Mouse (Mus musculus) monocyte, adult 2 months (primary cell): ENCODE results near the gene Tbc1d8.

Source experiments
- DNase-seq, 2 experiments: peaks; one replicate each; pipeline ENCODE4 v3.0.0; 2022; ENCODE audit warnings: low spot score in 2 of 2, low read depth in 1 of 2

Gene Tbc1d8

GRCm38 (mm10) chr1:39448238-39448637 is 30.3 kb downstream of the Tbc1d8 start:
- no peak for DNase-seq

GRCm38 (mm10) chr1:39446178-39446577 is 32.4 kb downstream of the Tbc1d8 start:
- no peak for DNase-seq

GRCm38 (mm10) chr1:39445303-39446050 is 33.1 kb downstream of the Tbc1d8 start:
- no peak for DNase-seq

- no peak for DNase-seq
Measured at GRCm38 (mm10) chr1:39443764-39444163, 34.8 kb downstream of the Tbc1d8 start.

- no peak for DNase-seq
Measured at GRCm38 (mm10) chr1:39441686-39442085, 36.9 kb downstream of the Tbc1d8 start.

- no peak for DNase-seq
Measured at GRCm38 (mm10) chr1:39439661-39440548, 38.6 kb downstream of the Tbc1d8 start.

GRCm38 (mm10) chr1:39438629-39439028 is 39.9 kb downstream of the Tbc1d8 start:
- DNase-seq, result no peak

- no peak for DNase-seq
Measured at GRCm38 (mm10) chr1:39434264-39434663, 44.3 kb downstream of the Tbc1d8 start.

GRCm38 (mm10) chr1:39430020-39430419 is 48.5 kb downstream of the Tbc1d8 start:
- no peak for DNase-seq

- DNase-seq, result no peak
Measured at GRCm38 (mm10) chr1:39429015-39429414, 49.5 kb downstream of the Tbc1d8 start.

GRCm38 (mm10) chr1:39428280-39428679 is 50.3 kb downstream of the Tbc1d8 start:
- DNase-seq, result no peak

- DNase-seq, result no peak
Measured at GRCm38 (mm10) chr1:39425497-39425896, 53.1 kb downstream of the Tbc1d8 start.

- no peak for DNase-seq
Measured at GRCm38 (mm10) chr1:39420987-39421386, 57.6 kb downstream of the Tbc1d8 start.

GRCm38 (mm10) chr1:39418852-39419251 is 59.7 kb downstream of the Tbc1d8 start:
- DNase-seq, result no peak

- no peak for DNase-seq
Measured at GRCm38 (mm10) chr1:39417817-39418216, 60.7 kb downstream of the Tbc1d8 start.

GRCm38 (mm10) chr1:39410085-39410821 is 68.3 kb downstream of the Tbc1d8 start:
- no peak for DNase-seq

- DNase-seq, result no peak
Measured at GRCm38 (mm10) chr1:39408668-39409067, 69.9 kb downstream of the Tbc1d8 start.

GRCm38 (mm10) chr1:39408123-39408522 is 70.4 kb downstream of the Tbc1d8 start:
- DNase-seq, result no peak

- no peak for DNase-seq
Measured at GRCm38 (mm10) chr1:39407108-39407507, 71.4 kb downstream of the Tbc1d8 start.

- no peak for DNase-seq
Measured at GRCm38 (mm10) chr1:39400173-39400572, 78.4 kb downstream of the Tbc1d8 start.

GRCm38 (mm10) chr1:39399228-39399627 is 79.3 kb downstream of the Tbc1d8 start:
- DNase-seq, result no peak

GRCm38 (mm10) chr1:39398284-39398683 is 80.3 kb downstream of the Tbc1d8 start:
- DNase-seq, result no peak
